Mouse (Mus musculus): ENCODE results near the gene Rnf216.

GRCm38 (mm10) chr5:143031681-143032080 is 81.1 kb downstream of the Rnf216 start:
- TF ChIP-seq POLR2A (IDR thresholded peaks at IDR 0.05; ENCODE audit: extremely low read depth, insufficient read depth, low read length) (no peak), CTCF (IDR thresholded peaks at IDR 0.05; ENCODE audit: extremely low read depth, insufficient read depth, low read length) (no peak)

All from cortical plate, adult 2 months (tissue).